Mouse (Mus musculus) ES-Bruce4 (cell line): ENCODE data around the gene Map2k5. TPM values are rescaled to one million over a fixed set of nuclear protein-coding genes. Genes with fewer than 3 reads are reported as not detected.

Source experiments
- H3K27ac ChIP-seq: 2 replicates; pipeline ENCODE4 v1.5.1; 2012; ENCODE audit warnings: low read length, inconsistent platforms; ENCODE audit not compliant: insufficient read depth
- H3K27me3 ChIP-seq: 2 replicates; pipeline ENCODE4 v1.6.1; 2012; ENCODE audit warnings: mild to moderate bottlenecking, low read length, inconsistent platforms; ENCODE audit not compliant: control insufficient read depth, poor library complexity, insufficient read depth, severe bottlenecking
- H3K36me3 ChIP-seq: 2 replicates; pipeline ENCODE4 v1.6.1; 2012; ENCODE audit warnings: inconsistent platforms, mild to moderate bottlenecking, low read length, moderate library complexity; ENCODE audit not compliant: control insufficient read depth, poor library complexity, insufficient read depth, severe bottlenecking
- H3K4me1 ChIP-seq: one replicate; pipeline ENCODE4 v1.8.1; 2011; ENCODE audit warnings: low read length; ENCODE audit not compliant: control insufficient read depth, insufficient read depth
- H3K4me3 ChIP-seq: 2 replicates; pipeline ENCODE4 v1.5.1; 2011; ENCODE audit warnings: low read depth, mild to moderate bottlenecking, low read length
- H3K9ac ChIP-seq: 2 replicates; pipeline ENCODE4 v1.6.1; 2012; ENCODE audit warnings: low read depth, mild to moderate bottlenecking, inconsistent platforms; ENCODE audit not compliant: poor library complexity, severe bottlenecking
- H3K9me3 ChIP-seq: replicated peaks from 2 replicates; pipeline ENCODE4 v1.6.1; 2012; ENCODE audit warnings: mild to moderate bottlenecking, low read length, inconsistent platforms; ENCODE audit not compliant: control insufficient read depth, poor library complexity, insufficient read depth, severe bottlenecking
- CTCF ChIP-seq: IDR thresholded peaks from one replicate; pipeline ENCODE4 v1.8.1; 2011; ENCODE audit warnings: low read depth, low read length
- EP300 ChIP-seq: IDR thresholded peaks from 2 replicates; pipeline ENCODE4 v1.6.1; 2011; ENCODE audit warnings: low read depth, low read length; ENCODE audit not compliant: insufficient read depth
- POLR2A ChIP-seq: IDR thresholded peaks from one replicate; pipeline ENCODE4 v1.8.1; 2011; ENCODE audit warnings: low read length; ENCODE audit not compliant: insufficient read depth
- polyA plus RNA-seq: library from polyadenylated mRNA; stranded (reverse); fragments of >200 nt; gene quantifications from 2 replicates; pipeline ENCODE4 v1.2.4, GENCODE M21; 2011; ENCODE audit warnings: low read depth; ENCODE audit not compliant: missing spikeins, insufficient read depth, insufficient read length

Map2k5 gene
- polyA plus RNA-seq, 1 experiment = 27.8 TPM

DNA sequence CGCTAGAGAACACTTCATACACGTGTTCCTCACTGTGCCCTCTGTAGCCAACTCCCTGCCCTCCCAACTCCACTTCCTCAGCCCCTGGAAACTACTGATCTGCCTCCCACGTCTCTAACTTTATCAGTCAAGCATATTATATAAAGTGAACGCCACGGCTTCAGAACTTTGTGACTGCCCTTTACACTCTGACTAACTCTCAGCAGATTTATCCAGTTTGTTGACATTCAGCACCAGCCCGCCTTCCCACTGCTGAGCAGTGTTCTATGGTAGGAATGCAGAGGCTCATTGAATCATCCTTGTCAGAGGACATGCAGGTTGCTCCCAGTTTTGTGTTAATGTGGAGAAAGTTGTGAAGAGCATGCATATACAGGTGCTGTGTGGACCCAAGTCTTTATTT is 103.9 kb downstream of the Map2k5 start:
- Histone ChIP-seq H3K4me3 (no peak overlapping the region), H3K4me1 (no peaks in the 10 kb centered on the region), H3K27me3 (no peaks in the 10 kb centered on the region), H3K9me3 (no peaks in the 10 kb centered on the region), H3K27ac (no peak overlapping the region), H3K9ac (no peak overlapping the region), H3K36me3 (no peaks in the 10 kb centered on the region)
- no peak for TF ChIP-seq POLR2A
- TF ChIP-seq CTCF = no peak
- TF ChIP-seq EP300 = no peak

DNA sequence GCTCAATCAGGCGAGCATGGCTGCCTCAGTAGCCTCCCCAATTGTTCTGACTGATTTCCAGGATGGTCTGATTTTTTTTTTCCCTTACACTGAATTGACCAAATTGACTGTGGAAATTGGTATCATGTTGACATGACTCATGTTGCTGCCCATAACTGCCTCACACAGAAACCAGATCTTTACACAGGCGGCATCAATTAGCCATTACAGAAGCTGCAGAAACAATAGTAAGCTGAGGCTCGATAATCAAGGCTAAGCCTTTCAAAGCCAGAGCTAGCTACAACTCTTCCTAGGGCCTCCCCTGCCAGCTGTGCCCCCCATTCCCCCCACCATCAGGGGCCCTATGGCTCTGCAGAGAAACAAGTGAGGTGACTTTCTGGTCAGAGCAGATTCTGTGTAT is 107.9 kb downstream of the Map2k5 start:
- Histone ChIP-seq H3K27me3 (no peaks in the 10 kb centered on the region), H3K4me3 (no peak overlapping the region), H3K27ac (no peak overlapping the region), H3K9me3 (no peaks in the 10 kb centered on the region), H3K4me1 (no peaks in the 10 kb centered on the region), H3K36me3 (no peaks in the 10 kb centered on the region), H3K9ac (no peak overlapping the region)
- no peak for TF ChIP-seq EP300
- no peak for TF ChIP-seq POLR2A
- no peak for TF ChIP-seq CTCF

DNA sequence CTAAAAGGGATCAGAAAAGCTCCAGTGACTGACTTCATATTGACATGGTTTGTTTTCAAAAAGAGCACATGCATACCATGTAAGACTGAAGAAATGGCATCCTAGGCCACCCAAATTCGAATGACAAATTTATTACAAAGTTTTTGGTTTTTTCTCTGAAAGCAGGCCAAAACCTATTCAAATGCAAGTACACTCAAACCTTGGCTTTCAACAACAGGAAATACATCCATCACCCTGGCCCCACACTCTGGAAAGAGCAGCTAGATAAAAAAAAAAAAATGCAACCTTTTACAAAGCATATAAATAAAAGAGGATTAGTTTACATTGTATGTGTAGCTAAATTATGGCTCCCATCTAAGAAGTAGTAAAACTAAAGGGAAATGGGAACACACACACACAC is 114.5 kb downstream of the Map2k5 start:
- TF ChIP-seq CTCF (no peak), EP300 (no peak), POLR2A (no peak)

DNA sequence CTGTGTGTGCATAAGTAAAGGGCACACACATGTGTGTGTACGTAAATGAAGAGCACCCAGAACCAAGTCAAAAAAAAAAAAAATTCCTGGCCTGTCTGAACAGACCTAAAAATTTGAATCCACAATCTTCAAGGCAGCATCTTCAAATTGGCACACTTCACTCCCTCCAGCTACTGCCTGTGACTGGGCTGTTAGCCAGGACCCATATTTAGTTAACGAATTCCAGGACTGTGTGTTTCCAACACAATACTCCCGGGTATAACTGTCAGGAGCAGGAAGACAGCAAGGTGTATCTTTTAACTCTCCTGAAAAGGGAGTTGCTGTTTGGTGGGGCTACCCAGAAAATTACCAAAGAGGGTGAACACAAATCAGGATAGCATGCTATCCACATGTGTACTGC is 118.9 kb downstream of the Map2k5 start:
- Histone ChIP-seq H3K9ac (no peak overlapping the region), H3K9me3 (no peaks in the 10 kb centered on the region), H3K4me3 (no peak overlapping the region), H3K36me3 (no peaks in the 10 kb centered on the region; the same call in 1 of the 2 replicates), H3K27ac (no peak overlapping the region), H3K4me1 (peaks cover 2% of the 10 kb centered on the region), H3K27me3 (no peaks in the 10 kb centered on the region)
- TF ChIP-seq CTCF (no peak), EP300 (no peak), POLR2A (no peak)

More for the DNA sequence above, 114.5 kb downstream of the Map2k5 start:
- Histone ChIP-seq H3K9ac (no peak overlapping the region), H3K4me1 (peaks cover 2% of the 10 kb centered on the region), H3K9me3 (no peaks in the 10 kb centered on the region), H3K27ac (no peak overlapping the region), H3K36me3 (no peaks in the 10 kb centered on the region; the same call in 1 of the 2 replicates), H3K27me3 (no peaks in the 10 kb centered on the region), H3K4me3 (no peak overlapping the region)

DNA sequence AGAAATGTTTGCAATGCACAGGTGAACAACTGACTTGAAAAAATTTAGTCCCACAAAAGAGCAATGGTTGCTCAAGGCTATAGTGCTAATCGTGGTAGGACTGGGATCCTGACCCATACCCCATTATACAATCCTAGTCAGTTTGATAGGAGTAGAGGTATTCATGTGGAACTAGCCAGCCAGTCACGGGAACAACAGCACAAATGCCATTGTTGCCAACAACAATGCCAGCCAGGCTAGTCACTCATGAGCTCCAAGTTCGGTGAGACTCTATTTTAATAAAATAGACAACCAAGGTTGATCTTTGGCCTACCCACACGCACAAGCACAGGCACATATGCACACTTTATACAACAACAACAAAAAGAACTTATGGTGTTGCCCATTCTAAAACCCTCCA is 120.0 kb downstream of the Map2k5 start:
- no peak overlapping the region for H3K4me3 ChIP-seq
- H3K9ac ChIP-seq = no peak overlapping the region
- no peaks in the 10 kb centered on the region for H3K27me3 ChIP-seq
- H3K27ac ChIP-seq = no peak overlapping the region
- TF ChIP-seq EP300 (no peak), CTCF (no peak), POLR2A (no peak)
- no peaks in the 10 kb centered on the region; the same call in 1 of the 2 replicates for H3K36me3 ChIP-seq
- no peaks in the 10 kb centered on the region for H3K9me3 ChIP-seq
- H3K4me1 ChIP-seq = peaks cover 2% of the 10 kb centered on the region

DNA sequence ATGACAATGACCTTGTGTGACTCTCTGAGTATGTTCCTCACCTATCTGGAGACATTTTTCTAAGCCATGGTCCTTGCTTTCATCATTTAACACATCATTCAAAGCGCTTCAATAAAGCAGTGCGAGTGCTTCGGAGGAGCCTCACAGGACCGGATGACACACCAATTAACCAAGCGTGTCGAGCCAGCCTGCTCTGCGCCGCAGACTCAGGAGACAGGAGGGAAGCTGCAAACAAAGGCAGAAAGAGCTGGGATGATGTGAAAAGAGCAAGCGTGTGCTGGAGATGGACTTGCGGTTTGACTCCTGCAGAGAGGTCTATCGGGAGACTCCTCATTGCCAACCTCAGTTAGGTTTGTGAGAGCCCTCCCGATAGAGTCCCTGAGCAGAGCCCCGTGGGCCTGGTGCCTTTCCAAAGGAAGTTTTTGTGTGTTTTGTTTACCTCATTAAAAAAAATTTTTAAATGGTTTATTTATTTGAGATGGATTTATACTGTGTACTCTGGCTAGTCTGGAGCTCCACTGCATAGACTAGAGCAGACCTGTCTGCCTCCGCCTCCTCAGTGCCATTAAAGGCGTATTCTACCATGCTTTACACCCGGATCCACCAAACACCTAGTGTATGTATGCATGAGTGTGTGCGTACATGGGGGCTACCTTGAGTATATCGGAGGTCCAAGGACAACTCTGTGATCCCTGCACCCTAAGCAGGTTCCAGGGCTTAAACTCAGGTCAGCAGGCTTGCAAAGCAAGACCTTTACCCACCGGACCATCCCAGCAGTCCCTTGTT is 126.7 kb downstream of the Map2k5 start:
- TF ChIP-seq POLR2A = no peak
- no peak for TF ChIP-seq EP300
- no peak for TF ChIP-seq CTCF
- Histone ChIP-seq H3K9me3 (no peaks in the 10 kb centered on the region), H3K4me3 (no peak overlapping the region), H3K9ac (no peak overlapping the region), H3K27me3 (no peaks in the 10 kb centered on the region), H3K27ac (no peak overlapping the region), H3K4me1 (no peaks in the 10 kb centered on the region), H3K36me3 (no peaks in the 10 kb centered on the region)
